In genomic region chrX:169794831-169795311, GRCm38 (mm10) we compare ENCODE assay signal across 17 mouse cellular contexts. TPM values are rescaled to one million over a fixed set of nuclear protein-coding genes. Genes with fewer than 3 reads are reported as not detected.
DNase-seq lines count a peak whose midpoint lies in the region; ATAC-seq and TF ChIP-seq lines count a peak whose summit lies in the region.
"Had no signal": no experiment of that assay in that cellular context is flagged by ENCODE, and none has a peak within 500 bp of the region (broad histone marks: within the 10 kb centered on the region; RNA-seq: fewer than 3 reads in every experiment).

No protein-coding gene starts in this region.

- no peaks in the 10 kb centered on the region for H3K79me2 ChIP-seq in C2C12 (ENCODE audit: control insufficient read depth, insufficient read depth)

- H3K9ac ChIP-seq in midbrain, embryonic 13.5 days (replicated peaks): no peak overlapping the region
- H3K9ac ChIP-seq in forebrain, embryonic 14.5 days (ENCODE audit: low read length): no peak overlapping the region
- H3K9ac ChIP-seq: embryonic facial prominence, embryonic 13.5 days; limb, embryonic 13.5 days had no signal

- no peak overlapping the region for H3K27ac ChIP-seq in heart, embryonic 10.5 days
- no peak overlapping the region for H3K27ac ChIP-seq in midbrain, embryonic 13.5 days
- no peak overlapping the region for H3K27ac ChIP-seq in forebrain, embryonic 14.5 days (ENCODE audit: low read depth, low read length)
- H3K27ac ChIP-seq: embryonic facial prominence, embryonic 13.5 days; hindbrain, embryonic 10.5 days; layer of hippocampus, adult 2 months; limb, embryonic 13.5 days; midbrain, embryonic 10.5 days; stomach, postnatal 0 days had no signal

- WGBS in heart, embryonic 10.5 days: 64% methylated on average over 7 of the region's 7 CpGs
- WGBS in lung, adult 2 months: 50% methylated on average over 7 of the region's 7 CpGs
- 45% methylated on average over 7 of the region's 7 CpGs for WGBS in midbrain, embryonic 13.5 days
- 62% methylated on average over 7 of the region's 7 CpGs for WGBS in forebrain, embryonic 14.5 days

- peak; percentile 15 to 53 for DNase-seq in heart, adult 18-20 months
- no peak for DNase-seq in heart, embryonic 10.5 days (ENCODE audit: low spot score)
- peak; percentile 67 to 72 for DNase-seq in adrenal gland, postnatal 36 days
- DNase-seq in lung, adult 2 months: peak; percentile 17
- no peak for DNase-seq in forebrain, embryonic 14.5 days (ENCODE audit: low spot score)
- DNase-seq in natural killer cell, adult 2 months (ENCODE audit: low spot score in 2 of 2): no peak
- DNase-seq: cerebellum, adult 11 months had no signal

- H3K4me3 ChIP-seq in heart, embryonic 10.5 days: no peak overlapping the region
- H3K4me3 ChIP-seq in C2C12 (ENCODE audit: insufficient read depth, poor library complexity, severe bottlenecking): no peak overlapping the region
- no peak overlapping the region for H3K4me3 ChIP-seq in lung, adult 2 months (replicated peaks; ENCODE audit: extremely low read depth, low read depth, low read length)
- no peak overlapping the region for H3K4me3 ChIP-seq in midbrain, embryonic 13.5 days (replicated peaks)
- H3K4me3 ChIP-seq in forebrain, embryonic 14.5 days (ENCODE audit: low read depth, low read length): no peak overlapping the region
- H3K4me3 ChIP-seq: embryonic facial prominence, embryonic 13.5 days; hindbrain, embryonic 10.5 days; layer of hippocampus, adult 2 months; limb, embryonic 13.5 days; midbrain, embryonic 10.5 days had no signal

- no peaks in the 10 kb centered on the region for H3K4me1 ChIP-seq in heart, embryonic 10.5 days
- no peaks in the 10 kb centered on the region; the same call in 1 of the 2 replicates for H3K4me1 ChIP-seq in lung, adult 2 months (ENCODE audit: control insufficient read depth, insufficient read depth, low read length)
- H3K4me1 ChIP-seq in midbrain, embryonic 13.5 days (replicated peaks): no peaks in the 10 kb centered on the region; the same call in 1 of the 2 replicates
- no peaks in the 10 kb centered on the region for H3K4me1 ChIP-seq in forebrain, embryonic 14.5 days (ENCODE audit: control insufficient read depth, insufficient read depth, low read length)
- H3K4me1 ChIP-seq: limb, embryonic 13.5 days had no signal

- no peak overlapping the region for H3ac ChIP-seq in C2C12 (ENCODE audit: control insufficient read depth, insufficient read length, low read depth)

- no peaks in the 10 kb centered on the region for H3K9me3 ChIP-seq in heart, embryonic 10.5 days
- no peaks in the 10 kb centered on the region for H3K9me3 ChIP-seq in midbrain, embryonic 13.5 days
- H3K9me3 ChIP-seq in forebrain, embryonic 14.5 days (replicated peaks; ENCODE audit: control insufficient read depth, low read length): no peaks in the 10 kb centered on the region
- H3K9me3 ChIP-seq: embryonic facial prominence, embryonic 13.5 days; hindbrain, embryonic 10.5 days; limb, embryonic 13.5 days; midbrain, embryonic 10.5 days had no signal

- no peak for TF ChIP-seq CTCF in C2C12 (IDR thresholded peaks at IDR 0.05; ENCODE audit: control insufficient read depth, insufficient read depth, insufficient read length)
- TF ChIP-seq CTCF in lung, adult 2 months (IDR thresholded peaks at IDR 0.05; ENCODE audit: insufficient read depth, low read length): no peak

- no peaks in the 10 kb centered on the region for H3K79me3 ChIP-seq in C2C12 (ENCODE audit: low read depth)

- no peak overlapping the region for H3K4me2 ChIP-seq in midbrain, embryonic 13.5 days (replicated peaks)
- no peak overlapping the region for H3K4me2 ChIP-seq in forebrain, embryonic 14.5 days (ENCODE audit: low read length)
- H3K4me2 ChIP-seq: embryonic facial prominence, embryonic 13.5 days; limb, embryonic 13.5 days had no signal

- H3K36me3 ChIP-seq in heart, embryonic 10.5 days: no peaks in the 10 kb centered on the region
- no peaks in the 10 kb centered on the region for H3K36me3 ChIP-seq in C2C12 (ENCODE audit: control insufficient read depth, insufficient read depth)
- H3K36me3 ChIP-seq in midbrain, embryonic 13.5 days: no peaks in the 10 kb centered on the region
- H3K36me3 ChIP-seq in forebrain, embryonic 14.5 days (ENCODE audit: control insufficient read depth, insufficient read depth, low read length): no peaks in the 10 kb centered on the region
- H3K36me3 ChIP-seq: embryonic facial prominence, embryonic 13.5 days; hindbrain, embryonic 10.5 days; limb, embryonic 13.5 days; midbrain, embryonic 10.5 days had no signal

- H3K27me3 ChIP-seq in heart, embryonic 10.5 days (ENCODE audit: insufficient read depth, poor library complexity, severe bottlenecking): no peaks in the 10 kb centered on the region
- H3K27me3 ChIP-seq in C2C12 (ENCODE audit: control insufficient read depth, insufficient read depth, insufficient read length): no peaks in the 10 kb centered on the region
- H3K27me3 ChIP-seq in midbrain, embryonic 13.5 days: peaks cover 12% of the 10 kb centered on the region; the same call in 1 of the 2 replicates
- H3K27me3 ChIP-seq in forebrain, embryonic 14.5 days (replicated peaks; ENCODE audit: control insufficient read depth, insufficient read depth, low read length): no peaks in the 10 kb centered on the region
- H3K27me3 ChIP-seq: CH12.LX had no signal

- ATAC-seq in midbrain, embryonic 13.5 days: no peak
- no peak for ATAC-seq in forebrain, embryonic 14.5 days

- TF ChIP-seq POLR2A in lung, adult 2 months (IDR thresholded peaks at IDR 0.05; ENCODE audit: borderline replicate concordance, extremely low read depth, low read depth, low read length): no peak

TF ChIP-seq in C2C12, 6 proteins besides CTCF, POLR2A, EP300 and RAD21:
- TF ChIP-seq MAX (IDR thresholded peaks at IDR 0.05) (peak; percentile 69), USF1 (IDR thresholded peaks at IDR 0.05; ENCODE audit: low read depth) (no peak), MYOD1 (IDR thresholded peaks at IDR 0.05; ENCODE audit: control insufficient read depth, insufficient read length, low read depth) (no peak), CEBPB (IDR thresholded peaks at IDR 0.05; ENCODE audit: low read depth) (peak; percentile 83), FOSL1 (IDR thresholded peaks at IDR 0.05; ENCODE audit: insufficient read depth, low read length, poor library complexity, severe bottlenecking) (no peak)

RNA-seq across cellular contexts. Expression of gene 4933400A11Rik, which starts 15.4 kb away (rescaled TPM):
- not detected for total RNA-seq in heart, adult 18-20 months (2021)
- 0.39 TPM in 1 of 2 replicates, not detected in the other for polyA plus RNA-seq in heart, embryonic 10.5 days (2016; fragmentation: Nextera tagmentation; extraction: Ambion mirVana)
- not detected for polyA plus RNA-seq in C2C12 (2012; fragmentation: generic; extraction: Trizol)
- not detected for total RNA-seq in adrenal gland, postnatal 36 days (2021)
- polyA plus RNA-seq in lung, adult 2 months (2012; rRNA removed): not detected in 2 replicates
- not detected in 2 replicates for polyA plus RNA-seq in midbrain, embryonic 13.5 days (2015; fragmentation: Nextera tagmentation; extraction: Ambion mirVana)
- not detected in 2 replicates for polyA plus RNA-seq in forebrain, embryonic 14.5 days (2014; fragmentation: Nextera tagmentation; extraction: Ambion mirVana)
- total RNA-seq: CH12.LX; layer of hippocampus, adult 2 months had no signal
- polyA plus RNA-seq: hindbrain, embryonic 10.5 days; neural tube, embryonic 14.5 days had no signal

Comparison
In these comparisons a context has a peak if more than half of its experiments do, and no peak if none do; other contexts are left out.
1. DNase-seq: peak in heart, adult 18-20 months (2 of 2), adrenal gland, postnatal 36 days (2 of 2) and lung, adult 2 months (single experiment); none in heart, embryonic 10.5 days (single experiment), forebrain, embryonic 14.5 days (single experiment) and natural killer cell, adult 2 months (0 of 2).